Mouse (Mus musculus) natural killer cell, adult 2 months (primary cell): ENCODE data around the gene Pam.

Source experiments
- DNase-seq, 2 experiments: peaks; one replicate each; pipeline ENCODE4 v3.0.0; 2022; ENCODE audit warnings: low spot score in 2 of 2

Gene Pam

DNA sequence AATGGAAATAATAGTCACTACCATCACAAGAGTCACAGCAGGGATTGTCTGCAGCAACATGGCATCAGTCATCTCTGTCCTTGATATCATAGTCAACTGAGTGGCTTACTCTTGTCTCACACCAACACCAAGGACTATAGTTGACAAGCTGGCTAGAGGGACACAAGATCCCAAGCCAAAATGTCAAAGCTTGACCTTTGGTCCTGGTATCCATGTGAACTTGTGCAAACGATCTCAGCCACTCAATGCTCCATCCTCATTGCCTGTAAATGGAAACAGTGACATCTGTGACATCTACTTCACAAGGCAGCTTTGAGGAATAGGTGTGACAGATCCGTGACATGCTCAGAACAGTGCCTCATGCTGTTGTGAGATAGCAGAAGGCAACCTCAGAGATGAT, 15.0 kb downstream of the Pam start:
- no peak for DNase-seq

DNA sequence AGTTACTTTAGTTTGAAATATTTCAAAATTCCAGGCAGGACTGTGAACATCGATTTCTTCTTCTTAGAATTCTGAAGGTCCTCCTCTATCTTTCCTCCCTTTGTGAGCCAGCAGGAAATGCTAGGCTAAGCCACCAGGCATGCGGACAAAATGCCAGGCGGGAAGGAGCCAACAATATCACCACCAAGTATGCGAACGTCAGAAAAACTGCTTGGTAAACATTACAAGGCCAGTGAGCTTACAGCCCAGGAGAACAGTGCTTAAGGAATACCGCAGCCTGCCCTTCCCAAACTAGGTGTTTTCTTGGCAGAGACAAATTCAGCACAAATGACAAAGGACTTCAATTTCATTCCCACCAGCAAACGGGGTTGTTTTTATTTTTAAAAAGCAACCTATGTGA, 15.8 kb downstream of the Pam start:
- DNase-seq: no peak

DNA sequence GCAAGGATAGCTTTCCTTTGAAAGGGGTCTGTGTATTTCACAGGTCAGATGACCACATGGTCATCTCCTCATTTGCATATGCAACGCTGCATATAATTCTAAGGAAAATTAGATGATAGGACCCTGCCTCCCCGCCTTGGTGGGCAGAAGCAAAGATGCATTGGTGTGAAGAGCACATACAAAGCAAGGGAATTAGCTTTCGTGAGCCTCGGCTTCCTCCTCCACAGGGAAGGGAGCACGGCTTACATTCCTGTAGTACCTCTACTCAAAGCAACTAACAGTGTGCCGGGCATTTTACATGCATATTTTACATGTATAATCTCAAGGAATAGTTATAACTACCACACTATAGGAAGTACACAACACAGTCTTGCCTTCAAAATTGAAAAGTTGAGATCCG, 16.7 kb downstream of the Pam start:
- no peak for DNase-seq

DNA sequence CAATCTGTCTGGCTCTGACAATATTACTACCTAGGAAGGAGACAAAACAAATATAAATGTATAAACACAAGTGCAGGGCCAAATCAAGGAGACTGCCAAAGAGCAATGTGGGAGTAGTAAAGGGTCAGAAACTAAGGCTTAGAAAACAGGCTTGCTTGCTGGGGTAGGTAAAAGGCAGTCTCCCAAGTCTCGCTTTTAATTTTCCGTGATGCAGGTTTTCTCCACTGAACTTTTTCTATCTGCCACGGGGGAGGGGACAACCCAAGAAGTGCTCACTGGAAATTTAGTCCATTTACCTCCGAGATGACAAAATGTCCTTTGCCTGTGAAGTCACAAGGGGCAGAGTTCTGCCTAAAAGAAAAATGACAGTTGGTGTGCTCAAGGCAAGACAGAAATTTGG, 21.6 kb downstream of the Pam start:
- DNase-seq: no peak

DNA sequence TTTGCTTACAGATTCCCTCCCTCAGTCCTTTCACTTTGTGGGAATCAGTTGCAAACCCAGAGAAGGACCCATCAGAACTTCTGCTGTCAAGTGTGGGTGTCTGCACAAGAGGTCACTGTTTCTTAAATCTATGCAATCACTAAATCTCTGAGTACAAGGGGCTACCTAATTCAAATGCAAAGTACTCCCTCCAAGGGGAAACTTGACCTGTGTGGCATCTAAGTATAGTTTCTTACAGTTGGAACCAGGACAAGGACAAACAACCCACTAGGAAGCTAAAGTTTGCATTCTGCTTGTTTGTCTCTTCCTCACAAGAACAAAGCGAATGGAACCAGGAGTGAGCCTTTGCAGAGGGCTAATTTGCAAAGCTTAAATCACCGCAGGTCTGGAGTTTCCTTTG, 22.3 kb downstream of the Pam start:
- no peak for DNase-seq

DNA sequence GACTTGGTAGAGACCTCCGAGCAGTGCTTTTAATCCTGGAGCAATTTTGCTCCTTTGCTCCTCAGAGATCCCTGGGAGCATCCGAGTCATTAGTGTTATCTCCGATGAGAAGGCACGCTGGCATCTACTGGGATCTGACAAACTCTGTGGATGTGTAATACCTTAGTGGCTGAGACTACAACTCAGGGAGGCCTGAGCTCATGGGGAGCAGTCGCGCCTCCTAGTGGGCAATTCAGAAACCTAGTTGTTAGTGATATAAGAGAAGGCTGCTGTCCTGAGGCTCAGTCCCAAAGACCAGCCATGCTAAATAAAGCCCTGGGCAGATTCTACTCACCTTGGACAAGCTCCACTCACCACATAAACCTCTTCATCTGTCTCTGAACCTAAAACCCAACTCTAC, 23.4 kb downstream of the Pam start:
- DNase-seq: no peak

DNA sequence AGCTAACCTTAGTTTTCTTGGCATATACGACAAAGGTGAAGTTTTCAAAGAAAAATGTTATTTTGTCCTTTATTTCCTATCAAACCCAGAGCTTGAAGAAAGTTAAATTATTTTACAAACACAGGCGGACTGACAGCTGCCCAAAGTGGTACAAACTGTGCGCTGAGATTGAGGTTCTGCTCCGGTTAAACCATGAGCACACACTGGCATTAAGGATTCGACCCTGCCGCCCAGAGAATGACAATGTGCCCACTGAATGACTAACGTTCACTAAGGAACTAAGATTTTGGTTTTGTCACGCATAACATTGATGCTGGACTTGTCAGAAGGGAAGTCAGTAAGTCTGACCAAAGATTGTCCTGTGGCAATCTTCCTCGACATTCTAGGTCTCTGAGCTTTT, 24.0 kb downstream of the Pam start:
- DNase-seq: no peak

DNA sequence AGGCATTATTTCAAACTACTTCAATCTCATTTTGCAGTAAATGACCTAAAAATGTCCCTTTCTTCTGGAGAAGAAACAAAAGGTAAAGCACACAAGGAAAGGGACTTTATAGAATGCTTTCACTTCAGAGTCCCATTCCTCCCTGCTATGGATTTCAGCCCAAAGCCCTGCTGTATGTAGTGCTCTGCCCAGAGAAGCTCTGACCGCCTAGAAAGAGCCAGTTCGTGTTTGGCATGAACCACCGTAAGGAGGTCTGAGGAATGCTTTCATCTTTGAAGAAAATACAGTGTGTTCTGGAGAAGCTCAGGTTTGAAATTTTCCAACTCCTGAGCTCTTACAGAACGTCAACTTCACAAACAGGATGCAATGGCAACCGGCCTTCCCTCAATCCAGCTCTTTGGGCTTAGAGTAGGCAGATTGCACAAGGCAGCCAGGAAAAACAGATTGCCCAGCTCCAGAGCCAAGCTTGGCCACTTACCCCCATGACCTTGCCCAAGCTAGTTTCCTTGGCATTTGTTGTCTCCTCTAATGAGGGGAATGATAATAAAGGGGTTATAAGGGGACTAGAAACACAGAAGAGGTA, 24.6 kb downstream of the Pam start:
- DNase-seq: no peak

DNA sequence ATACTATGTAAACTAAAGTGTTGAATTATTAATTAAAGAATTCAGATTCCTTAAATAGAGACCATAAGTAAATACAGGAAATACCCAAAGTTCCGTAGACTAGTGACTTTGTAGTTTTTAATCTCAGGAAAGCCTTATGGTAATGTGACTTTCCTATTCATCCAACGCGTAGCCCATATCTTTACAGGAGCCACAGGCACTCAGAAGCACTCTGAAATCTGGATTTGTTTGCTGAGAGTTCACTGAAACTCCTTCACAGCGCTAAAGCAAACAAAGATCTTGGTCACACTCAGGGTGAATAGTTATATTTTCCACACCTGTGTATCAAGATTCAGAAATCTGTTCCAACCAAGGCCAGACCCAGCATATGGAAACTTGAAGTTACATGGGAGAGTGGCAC, 27.3 kb downstream of the Pam start:
- DNase-seq: no peak

DNA sequence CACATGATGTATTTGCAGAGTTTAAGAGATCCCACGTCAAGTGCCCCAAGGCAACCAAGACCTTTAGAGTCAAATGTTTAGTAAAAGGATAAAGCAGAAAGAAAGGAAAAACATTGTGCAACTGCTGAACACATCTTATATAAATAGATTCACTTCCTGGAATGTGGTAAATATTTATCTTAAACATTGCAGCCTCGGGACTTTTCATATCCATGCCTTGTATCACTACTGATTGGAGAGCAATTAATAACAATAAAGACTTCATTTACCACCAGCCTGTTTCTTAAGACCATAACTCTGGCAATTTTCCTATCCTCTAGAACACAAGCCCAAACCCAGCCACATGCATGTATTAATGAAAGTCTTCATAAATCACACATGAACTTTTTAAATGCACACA, 33.4 kb downstream of the Pam start:
- DNase-seq: no peak

DNA sequence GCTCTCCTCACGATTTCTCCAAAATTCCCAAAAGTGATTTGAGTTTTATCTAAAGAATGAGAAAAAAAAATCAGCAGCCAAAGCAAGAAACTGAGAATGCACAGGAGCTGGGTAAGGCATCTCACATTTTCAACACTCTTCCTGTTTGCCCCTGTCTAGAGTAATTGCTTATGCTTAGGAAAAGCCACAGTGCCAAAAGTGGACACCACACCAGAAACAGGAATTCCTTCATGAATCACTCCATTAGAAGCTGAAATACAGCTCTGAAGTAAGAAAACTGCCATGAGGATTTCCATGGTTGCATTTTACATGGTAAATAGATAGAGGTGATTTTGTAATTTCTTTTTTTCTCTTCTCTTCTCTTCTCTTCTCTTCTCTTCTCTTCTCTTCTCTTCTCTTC, 36.0 kb downstream of the Pam start:
- no peak for DNase-seq

DNA sequence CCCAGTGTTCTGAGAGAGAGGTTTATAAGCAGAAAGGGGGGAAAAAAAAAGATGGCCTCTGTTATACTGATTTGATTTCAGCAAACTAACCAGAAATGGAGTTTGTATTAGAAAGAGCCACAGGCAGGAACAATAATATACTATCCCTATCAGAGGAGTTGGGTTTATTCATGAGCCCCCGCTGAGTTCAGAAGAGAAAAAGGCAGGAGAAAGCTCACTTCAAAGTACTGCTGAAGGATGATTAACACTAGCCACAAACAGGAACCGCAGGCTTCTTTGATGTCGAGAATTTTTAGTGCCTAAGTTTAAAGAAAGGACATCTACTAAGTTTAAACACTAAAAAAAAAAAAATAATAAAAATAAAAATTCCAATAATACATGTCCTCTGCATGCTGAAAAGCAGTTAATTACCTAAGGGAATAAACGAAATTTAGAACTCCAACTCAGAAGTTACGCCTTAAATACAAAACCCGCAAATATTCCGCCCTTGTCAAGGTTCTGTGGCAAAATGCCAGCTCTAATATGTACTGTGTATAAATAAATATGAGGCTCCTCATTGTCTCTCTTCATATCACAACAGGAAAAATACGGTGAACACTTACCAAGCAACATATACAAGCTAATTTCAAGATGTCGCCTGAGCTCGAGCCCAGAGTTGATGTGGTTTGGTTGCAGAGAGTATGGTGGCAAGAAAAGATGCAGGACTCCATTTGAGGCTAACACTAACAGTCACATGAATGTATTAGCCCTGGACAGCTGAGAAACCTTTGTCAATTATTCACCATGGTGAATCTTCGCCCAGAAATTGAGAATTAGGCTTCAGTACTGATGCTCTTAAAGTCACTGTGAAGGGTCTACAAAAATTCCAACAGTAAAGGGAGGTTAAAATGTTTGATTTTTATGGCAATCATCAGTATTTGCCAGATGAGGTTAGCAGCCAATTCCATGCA, 38.2 kb downstream of the Pam start:
- no peak for DNase-seq

DNA sequence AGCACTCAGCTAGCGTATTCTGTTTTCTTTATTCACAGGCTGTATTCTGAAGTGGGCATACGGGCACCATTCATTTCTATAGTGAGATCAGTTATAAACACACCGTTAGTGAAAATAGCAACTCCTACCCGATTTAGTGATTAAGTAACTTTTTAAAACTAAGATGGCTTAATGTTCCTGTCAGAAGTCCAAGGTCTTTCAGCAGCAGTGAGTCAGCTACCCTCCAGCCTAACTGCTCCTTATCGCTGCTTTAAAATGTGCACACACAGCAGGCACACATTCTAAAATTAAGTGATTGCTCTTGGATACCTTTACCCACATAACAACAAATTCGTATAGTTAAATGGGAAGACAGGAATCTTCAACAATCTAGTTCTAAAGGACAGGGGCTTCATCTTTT, 39.2 kb downstream of the Pam start:
- DNase-seq: no peak

DNA sequence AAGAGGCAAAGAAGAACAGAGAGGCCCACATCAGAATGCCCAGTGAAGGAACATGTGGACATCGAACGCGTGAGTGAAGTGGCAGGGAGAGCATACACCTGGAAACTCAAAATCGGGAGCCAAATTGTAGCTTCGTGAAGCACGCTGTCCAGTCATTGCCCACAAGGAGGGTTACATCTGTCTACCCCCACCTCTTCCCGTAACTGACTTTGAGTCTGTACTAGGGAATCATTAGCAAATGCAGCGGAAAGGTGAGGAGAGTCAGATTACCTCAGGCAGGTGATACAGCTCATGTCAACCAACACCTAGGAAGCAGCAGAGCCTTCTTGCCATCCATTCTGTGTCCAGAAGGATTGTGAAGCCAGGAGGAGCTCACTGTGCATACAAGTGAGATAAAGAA, 39.9 kb downstream of the Pam start:
- no peak for DNase-seq

DNA sequence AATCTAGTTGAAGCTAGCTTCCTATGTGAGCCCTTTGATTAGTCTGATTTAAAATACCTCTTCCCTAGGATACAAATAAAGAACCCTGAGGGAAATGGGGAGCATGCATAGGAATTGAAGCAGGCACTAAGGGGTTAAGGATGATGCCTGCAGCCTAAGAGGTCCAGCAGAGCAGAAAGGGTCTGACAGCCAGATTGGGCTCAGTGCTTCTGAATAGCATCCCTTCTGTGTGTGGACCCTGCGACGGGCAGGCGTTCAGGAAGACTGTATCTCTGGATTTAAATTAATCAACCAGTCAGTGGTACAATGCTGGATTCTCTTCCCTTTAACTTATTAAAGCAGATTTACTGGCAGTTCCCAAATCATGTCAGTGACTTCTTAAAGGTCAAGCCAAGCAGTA, 41.5 kb downstream of the Pam start:
- DNase-seq: no peak

DNA sequence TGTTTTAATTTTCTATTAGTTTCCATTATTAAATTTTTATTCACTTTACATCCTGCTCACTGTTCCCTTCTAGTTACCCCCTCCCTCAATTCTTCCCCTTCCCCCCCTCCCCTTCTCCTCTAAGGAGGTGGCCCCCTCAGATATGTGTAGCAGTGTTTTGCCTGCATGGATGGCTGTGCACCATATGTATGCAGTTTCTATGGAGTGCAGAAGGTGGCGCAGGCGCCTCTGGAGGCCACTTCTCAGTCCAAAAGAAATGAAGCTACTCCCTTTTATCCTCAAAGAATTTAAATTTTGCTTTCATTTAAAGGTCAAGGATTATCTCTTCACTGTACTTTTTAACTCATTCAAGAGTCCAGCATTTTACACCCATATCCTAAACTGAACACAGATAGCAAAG, 42.0 kb downstream of the Pam start:
- no peak for DNase-seq

DNA sequence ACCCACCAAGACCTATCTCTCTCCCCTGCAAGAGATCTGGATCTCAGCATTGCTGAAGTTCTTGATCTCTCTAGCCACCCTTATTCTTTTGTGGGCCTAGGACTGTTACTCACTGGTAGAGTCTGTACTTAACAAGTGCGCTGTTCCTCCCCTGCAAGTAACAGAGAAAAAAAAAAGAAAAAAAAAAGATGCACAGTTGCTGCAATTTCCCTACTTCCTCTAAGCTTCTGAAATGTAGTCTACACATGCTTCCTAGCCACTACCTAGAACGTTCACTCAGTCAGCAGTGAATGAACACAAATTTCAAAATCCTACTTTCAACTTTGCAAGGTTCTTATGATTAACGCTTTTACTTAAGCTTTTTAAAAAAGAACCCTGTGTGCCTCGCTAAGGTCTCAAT, 42.7 kb downstream of the Pam start:
- DNase-seq: no peak

DNA sequence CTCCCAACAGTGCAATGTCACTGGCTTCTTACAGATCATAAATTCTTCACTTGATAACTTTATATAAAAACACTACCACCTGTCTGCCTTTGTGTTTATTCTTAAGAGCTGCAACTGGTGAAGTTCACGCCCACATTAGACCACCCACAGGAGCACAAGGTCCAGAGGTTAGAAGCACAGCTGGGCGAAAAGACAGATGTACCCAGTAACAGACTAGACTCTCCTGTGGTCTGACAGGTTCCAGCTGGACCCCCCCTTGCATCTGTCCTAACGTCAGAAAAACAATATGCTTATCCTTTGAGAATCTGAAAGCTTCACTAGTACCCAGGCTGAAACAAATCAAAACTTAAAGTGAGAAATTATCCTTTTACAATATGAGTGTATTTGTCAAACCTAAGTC, 44.4 kb downstream of the Pam start:
- no peak for DNase-seq

DNA sequence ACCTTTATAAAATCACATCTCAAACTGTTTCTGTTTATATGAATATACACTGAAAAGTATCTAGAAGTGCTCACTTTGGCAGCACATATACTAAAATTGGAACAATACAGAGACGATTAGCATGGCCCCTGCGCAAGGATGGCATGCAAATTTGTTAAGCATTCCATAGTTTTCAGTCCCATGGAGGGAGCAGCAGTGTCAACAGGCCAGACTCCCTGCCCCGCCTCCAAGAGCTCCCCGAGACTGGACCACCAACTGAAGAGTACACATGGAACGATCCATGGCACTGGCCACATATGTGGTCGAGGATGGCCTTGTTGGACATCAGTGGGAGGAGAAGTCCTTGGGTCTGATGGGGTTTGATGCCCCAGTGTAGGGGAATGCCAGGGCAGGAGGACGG, 45.7 kb downstream of the Pam start:
- no peak for DNase-seq

DNA sequence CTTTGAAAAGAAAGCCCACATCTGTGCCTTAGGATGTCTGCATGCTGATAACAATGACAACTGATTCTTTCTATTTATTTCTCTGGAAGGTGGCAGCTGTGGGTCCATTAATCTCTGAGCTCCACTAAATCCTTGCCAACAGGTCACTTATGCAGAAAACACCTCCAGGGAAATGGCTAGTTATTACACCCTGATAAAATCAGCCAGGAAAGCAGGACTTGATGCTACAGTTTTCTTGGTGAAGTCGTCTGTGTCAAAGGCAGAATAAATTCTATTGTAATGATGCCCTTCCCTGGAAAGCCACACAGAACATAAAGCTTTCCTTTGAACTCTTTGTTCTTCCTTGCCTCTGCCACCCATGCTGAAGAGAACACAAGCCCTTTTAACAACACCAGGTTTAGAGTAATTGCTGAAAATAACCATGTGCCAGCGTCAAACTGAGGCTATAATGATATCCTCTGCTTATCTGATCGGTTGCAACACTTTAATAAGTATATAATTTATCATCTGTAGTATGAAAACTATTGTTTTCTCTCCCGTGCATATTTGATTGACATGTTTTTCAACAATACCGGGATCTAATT, 47.1 kb downstream of the Pam start:
- no peak for DNase-seq

DNA sequence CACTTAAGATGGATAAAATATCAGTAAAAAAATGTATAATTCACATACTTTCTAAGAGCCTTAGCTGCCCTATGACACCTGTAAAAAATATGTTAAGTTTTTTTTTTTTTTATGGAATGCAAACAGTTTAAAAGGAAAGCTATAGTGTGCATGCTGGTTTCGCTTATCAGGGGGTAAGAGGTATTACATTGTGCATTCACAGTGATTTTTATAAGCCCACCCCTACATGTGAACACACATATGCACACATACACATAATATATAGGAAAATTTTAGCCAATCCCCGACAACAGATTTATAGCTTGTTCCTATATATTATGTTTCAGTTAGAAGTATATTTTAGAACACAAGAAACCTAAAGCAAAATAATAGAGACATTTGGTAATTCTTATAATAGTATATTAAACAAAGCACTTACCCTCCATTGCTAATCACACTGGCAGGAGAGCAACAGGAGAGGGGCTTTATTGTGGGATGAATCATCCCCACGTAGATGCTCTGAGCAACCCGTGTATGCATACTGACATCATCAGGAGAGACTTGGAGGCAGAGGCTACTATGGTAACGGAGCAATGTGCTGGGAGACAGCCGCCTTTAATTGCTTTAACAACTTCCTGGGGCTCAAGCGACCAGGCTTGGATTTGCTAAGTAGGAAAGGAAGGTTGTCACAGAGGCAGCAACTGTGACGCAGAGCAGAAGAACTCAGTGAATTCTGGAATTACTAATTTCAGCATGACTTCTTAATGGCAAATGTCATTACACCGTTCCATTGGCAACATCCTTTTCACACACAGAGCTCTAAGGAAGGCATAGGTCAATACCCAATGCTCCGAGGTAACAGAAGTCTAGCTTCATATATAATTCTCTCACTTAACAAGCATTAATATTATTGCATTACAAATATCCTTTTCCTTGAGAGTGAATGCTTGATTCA, 47.9 kb downstream of the Pam start:
- no peak for DNase-seq

DNA sequence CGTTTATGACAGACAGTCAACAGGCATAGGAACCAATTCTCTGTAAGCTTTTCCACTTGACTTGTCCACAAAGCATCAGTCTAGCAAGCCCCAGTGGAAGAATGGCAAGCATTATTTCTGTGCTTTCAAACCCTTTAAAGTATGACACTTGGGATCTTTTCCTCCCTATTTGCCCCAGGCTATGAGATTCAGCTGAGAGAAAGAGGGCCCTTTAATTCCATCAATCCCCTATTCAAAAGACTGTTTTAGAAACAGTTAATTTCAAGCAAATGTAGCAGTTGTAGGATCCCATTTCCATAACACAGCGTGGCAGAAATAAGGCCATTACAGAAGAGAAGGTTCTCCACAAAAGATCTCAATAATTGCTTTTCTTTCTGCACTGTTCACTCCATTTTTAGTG, 53.0 kb downstream of the Pam start:
- DNase-seq: no peak
